Mouse (Mus musculus): ENCODE measurements around the gene Cacna2d4.

GRCm38 (mm10) chr6:119389089-119389488 lies 152.8 kb downstream of the Cacna2d4 start:
- TF ChIP-seq POLR2A (IDR thresholded peaks at IDR 0.05; ENCODE audit: low read depth, low read length), result no peak
- TF ChIP-seq CTCF (IDR thresholded peaks at IDR 0.05; ENCODE audit: extremely low read depth, insufficient read depth, insufficient read length, insufficient replicate concordance), result no peak

Measured in spleen, adult 2 months (tissue).